Mouse (Mus musculus): ENCODE measurements around the gene Hist1h2ap.

- TF ChIP-seq CTCF (IDR thresholded peaks at IDR 0.05; ENCODE audit: low read depth, low read length) = no peak
- TF ChIP-seq POLR2A (IDR thresholded peaks at IDR 0.05; ENCODE audit: extremely low read depth, insufficient read depth, low read length) = no peak
Measured at GRCm38 (mm10) chr13:21787760-21788593, 45.3 kb downstream of the Hist1h2ap start.
